11 mouse cellular contexts compared by ENCODE assay signal in the genomic region with DNA sequence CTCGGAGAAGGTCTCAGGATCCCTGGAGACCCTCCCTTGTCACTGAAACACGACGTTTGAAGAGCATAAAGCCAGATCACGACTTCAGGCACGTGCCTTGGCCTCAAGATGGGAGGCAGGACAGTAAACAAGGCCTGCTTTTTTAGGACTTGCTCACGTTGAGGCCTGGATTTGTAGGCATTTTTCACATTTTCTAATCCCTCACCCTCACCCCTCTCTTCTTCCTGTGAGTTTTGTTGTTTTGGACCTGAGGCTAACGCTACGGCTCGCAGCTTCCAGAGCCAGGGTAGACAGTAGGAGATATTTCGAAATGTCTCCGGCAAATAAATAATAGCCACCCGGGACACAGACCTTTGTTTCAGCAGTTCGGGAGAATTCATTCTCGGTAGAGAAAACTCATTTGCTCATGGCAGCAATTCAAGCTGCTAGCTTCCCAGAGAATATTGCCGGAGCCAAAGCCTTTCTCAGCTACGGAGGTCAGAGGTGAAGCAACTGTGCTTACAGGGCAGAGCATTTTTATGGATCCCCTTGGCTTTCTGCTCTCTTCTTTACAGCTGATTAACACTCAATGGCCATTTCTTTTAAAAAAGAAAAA. TPM values are rescaled to one million over a fixed set of nuclear protein-coding genes. Genes with fewer than 3 reads are reported as not detected.
DNase-seq lines count a peak whose midpoint lies in the region; ATAC-seq lines count a peak whose summit lies in the region.
"Had no signal": no experiment of that assay in that cellular context is flagged by ENCODE, and none has a peak within 500 bp of the region (broad histone marks: within the 10 kb centered on the region; RNA-seq: fewer than 3 reads in every experiment).

No protein-coding gene starts in this region.

- ATAC-seq in hindbrain, embryonic 14.5 days (ENCODE audit: low FRiP score): no peak
- ATAC-seq: liver, embryonic 12.5 days had no signal

- H3K4me3 ChIP-seq in hindbrain, embryonic 14.5 days (replicated peaks; ENCODE audit: low read length): no peak overlapping the region
- H3K4me3 ChIP-seq in hindbrain, embryonic 10.5 days: no peak overlapping the region
- H3K4me3 ChIP-seq: embryonic facial prominence, embryonic 12.5 days; liver, embryonic 12.5 days had no signal

- H3K27ac ChIP-seq in hindbrain, embryonic 14.5 days: peak overlapping the region; percentile 74
- no peak overlapping the region for H3K27ac ChIP-seq in hindbrain, embryonic 10.5 days
- H3K27ac ChIP-seq: embryonic facial prominence, embryonic 12.5 days; liver, embryonic 12.5 days had no signal

- no peaks in the 10 kb centered on the region for H3K27me3 ChIP-seq in hindbrain, embryonic 14.5 days (ENCODE audit: control insufficient read depth, insufficient read depth, low read length)
- H3K27me3 ChIP-seq in hindbrain, embryonic 10.5 days (ENCODE audit: insufficient read depth, poor library complexity, severe bottlenecking): no peaks in the 10 kb centered on the region
- H3K27me3 ChIP-seq: embryonic facial prominence, embryonic 12.5 days; liver, embryonic 12.5 days had no signal

- no peaks in the 10 kb centered on the region for H3K36me3 ChIP-seq in hindbrain, embryonic 14.5 days (replicated peaks; ENCODE audit: control insufficient read depth, insufficient read depth)
- H3K36me3 ChIP-seq in hindbrain, embryonic 10.5 days: no peaks in the 10 kb centered on the region
- H3K36me3 ChIP-seq: embryonic facial prominence, embryonic 12.5 days; liver, embryonic 12.5 days had no signal

- peaks cover 6% of the 10 kb centered on the region; the same call in 1 of the 2 replicates for H3K4me1 ChIP-seq in hindbrain, embryonic 14.5 days (replicated peaks; ENCODE audit: control insufficient read depth, insufficient read depth, low read length)
- peaks cover 19% of the 10 kb centered on the region for H3K4me1 ChIP-seq in hindbrain, embryonic 10.5 days (replicated peaks)
- H3K4me1 ChIP-seq: embryonic facial prominence, embryonic 12.5 days; liver, embryonic 12.5 days had no signal

- 28% methylated on average over 16 of the region's 16 CpGs for WGBS in hindbrain, embryonic 14.5 days
- WGBS in hindbrain, embryonic 10.5 days: 61% methylated on average over 16 of the region's 16 CpGs

- H3K9ac ChIP-seq in hindbrain, embryonic 14.5 days: no peak overlapping the region
- H3K9ac ChIP-seq: embryonic facial prominence, embryonic 12.5 days; liver, embryonic 12.5 days had no signal

- no peaks in the 10 kb centered on the region for H3K9me3 ChIP-seq in hindbrain, embryonic 14.5 days (ENCODE audit: control insufficient read depth, low read length)
- no peaks in the 10 kb centered on the region for H3K9me3 ChIP-seq in hindbrain, embryonic 10.5 days
- H3K9me3 ChIP-seq: embryonic facial prominence, embryonic 12.5 days; liver, embryonic 12.5 days had no signal

- H3K4me2 ChIP-seq in hindbrain, embryonic 14.5 days (replicated peaks): no peak overlapping the region
- H3K4me2 ChIP-seq: embryonic facial prominence, embryonic 12.5 days; liver, embryonic 12.5 days had no signal

- DNase-seq in adrenal gland, adult 2 months: peak; percentile 16
- no peak for DNase-seq in adrenal gland, adult (ENCODE audit: inconsistent age in 2 of 2, low spot score in 1 of 2)
- peak; percentile 36 for DNase-seq in hindbrain, embryonic 14.5 days (ENCODE audit: low spot score)
- no peak for DNase-seq in hindbrain, embryonic 10.5 days (ENCODE audit: low spot score)
- DNase-seq in ovary, postnatal 14 days (ENCODE audit: low spot score): peak; percentile 5
- DNase-seq in ovary, adult 18-20 months (ENCODE audit: low spot score): no peak
- DNase-seq in skeletal muscle tissue, adult 2 months (ENCODE audit: low read depth, low spot score): peak; percentile 27
- no peak for DNase-seq in spleen, postnatal 14 days (ENCODE audit: low spot score in 2 of 2)

RNA-seq across cellular contexts. Expression of gene Gorasp2, which starts 18.3 kb away (rescaled TPM):
- 100 to 1,000 TPM; 116 to 119 TPM for total RNA-seq in adrenal gland, adult 2 months (2021)
- 151 and 203 TPM in 2 replicates for polyA plus RNA-seq in adrenal gland, adult 2 months (2012; rRNA removed)
- polyA plus RNA-seq in hindbrain, embryonic 14.5 days (2014; fragmentation: Nextera tagmentation; extraction: Ambion mirVana): 137 and 146 TPM in 2 replicates
- polyA plus RNA-seq in hindbrain, embryonic 10.5 days (2016; fragmentation: Nextera tagmentation; extraction: Ambion mirVana): 156 and 159 TPM in 2 replicates

RNA-seq across cellular contexts. Expression of gene Gm26558, which starts 18.8 kb away (rescaled TPM):
- not detected for total RNA-seq in adrenal gland, adult 2 months (2021)
- polyA plus RNA-seq in adrenal gland, adult 2 months (2012; rRNA removed): 1.4 and 2.4 TPM in 2 replicates
- polyA plus RNA-seq in hindbrain, embryonic 14.5 days (2014; fragmentation: Nextera tagmentation; extraction: Ambion mirVana): 4.6 and 5.0 TPM in 2 replicates
- 2.7 and 3.2 TPM in 2 replicates for polyA plus RNA-seq in hindbrain, embryonic 10.5 days (2016; fragmentation: Nextera tagmentation; extraction: Ambion mirVana)
- total RNA-seq: hematopoietic stem cell, adult 5-6 weeks had no signal

Comparison
In these comparisons a context has a peak if more than half of its experiments do, and no peak if none do; other contexts are left out.
1. DNase-seq: peak in adrenal gland, adult 2 months (single experiment), hindbrain, embryonic 14.5 days (single experiment), ovary, postnatal 14 days (single experiment) and skeletal muscle tissue, adult 2 months (single experiment); none in adrenal gland, adult (0 of 2), hindbrain, embryonic 10.5 days (single experiment), ovary, adult 18-20 months (single experiment) and spleen, postnatal 14 days (0 of 2).